Mouse (Mus musculus): Measurements from ENCODE around the gene Fbxl19. TPM values are rescaled to one million over a fixed set of nuclear protein-coding genes. Genes with fewer than 3 reads are reported as not detected.
A peak's percentile ranks its signal among the peaks of the same experiment; 100 is the strongest.
"Not testable (repeated sequence)": the region's sequence is repeated elsewhere in the genome, so short reads cannot be mapped to it uniquely, and the experiment has no call there.

Gene Fbxl19
- polyA plus RNA-seq, 1 experiment from 2014 or later = 6.2 TPM

DNA sequence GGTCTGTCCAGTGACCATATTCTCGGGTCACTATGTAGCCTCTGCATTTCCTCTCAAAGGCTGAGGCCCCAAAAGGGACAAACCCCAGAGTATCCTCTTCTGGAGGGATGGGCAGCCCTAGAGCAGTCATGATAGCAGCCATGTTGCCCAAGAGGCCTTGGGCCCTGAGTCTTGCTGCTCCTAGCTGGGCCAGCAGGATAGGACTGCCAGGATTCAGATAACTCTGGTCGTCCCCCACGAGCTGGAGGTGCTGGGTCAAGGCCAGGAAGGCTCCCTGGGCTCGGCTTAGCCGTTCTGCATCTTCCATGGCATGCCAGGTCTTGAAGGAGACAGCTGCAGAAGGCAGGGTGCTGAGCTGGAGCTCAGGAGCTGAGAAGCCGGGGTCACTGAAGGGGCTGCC, 25.1 kb upstream of the Fbxl19 start:
- 91% methylated on average over 6 of the region's 6 CpGs for WGBS
- H3K27me3 ChIP-seq (ENCODE audit: control insufficient read depth, insufficient read depth, low read length) = no peaks in the 10 kb centered on the region
- ATAC-seq (ENCODE audit: low FRiP score, low TSS enrichment) = no peak

GRCm38 (mm10) chr7:127725490-127725889, 18.9 kb upstream of the Fbxl19 start:
- Histone ChIP-seq H3K27ac (ENCODE audit: low read depth, low read length) (no peak overlapping the region), H3K27me3 (ENCODE audit: control insufficient read depth, insufficient read depth, low read length) (no peaks in the 10 kb centered on the region), H3K4me1 (ENCODE audit: control insufficient read depth, insufficient read depth, low read length) (no peaks in the 10 kb centered on the region), H3K4me2 (replicated peaks; ENCODE audit: low read depth, low read length) (no peak overlapping the region), H3K9me3 (ENCODE audit: control insufficient read depth, low read length) (no peaks in the 10 kb centered on the region), H3K9ac (ENCODE audit: low read depth, low read length) (no peak overlapping the region), H3K36me3 (ENCODE audit: control insufficient read depth, insufficient read depth, low read length) (no peaks in the 10 kb centered on the region), H3K4me3 (ENCODE audit: low read length) (no peak overlapping the region)
- WGBS = 50% methylated on average over 2 of the region's 2 CpGs
- ATAC-seq (ENCODE audit: low FRiP score, low TSS enrichment) = no peak

More for the DNA sequence above, 25.1 kb upstream of the Fbxl19 start:
- Histone ChIP-seq H3K4me2 (replicated peaks; ENCODE audit: low read depth, low read length) (no peak overlapping the region), H3K4me3 (ENCODE audit: low read length) (no peak overlapping the region), H3K9me3 (ENCODE audit: control insufficient read depth, low read length) (no peaks in the 10 kb centered on the region), H3K9ac (ENCODE audit: low read depth, low read length) (no peak overlapping the region), H3K4me1 (ENCODE audit: control insufficient read depth, insufficient read depth, low read length) (peaks cover 4% of the 10 kb centered on the region; the same call in 1 of the 2 replicates), H3K36me3 (ENCODE audit: control insufficient read depth, insufficient read depth, low read length) (no peaks in the 10 kb centered on the region), H3K27ac (ENCODE audit: low read depth, low read length) (no peak overlapping the region)

- Histone ChIP-seq H3K27me3 (ENCODE audit: control insufficient read depth, insufficient read depth, low read length) (no peaks in the 10 kb centered on the region), H3K36me3 (ENCODE audit: control insufficient read depth, insufficient read depth, low read length) (no peaks in the 10 kb centered on the region), H3K9ac (ENCODE audit: low read depth, low read length) (no peak overlapping the region), H3K4me1 (ENCODE audit: control insufficient read depth, insufficient read depth, low read length) (no peaks in the 10 kb centered on the region), H3K4me3 (ENCODE audit: low read length) (no peak overlapping the region), H3K9me3 (ENCODE audit: control insufficient read depth, low read length) (no peaks in the 10 kb centered on the region), H3K4me2 (replicated peaks; ENCODE audit: low read depth, low read length) (no peak overlapping the region), H3K27ac (ENCODE audit: low read depth, low read length) (no peak overlapping the region)
- WGBS = 59% methylated on average over 6 of the region's 6 CpGs
- ATAC-seq (ENCODE audit: low FRiP score, low TSS enrichment) = no peak
Measured at GRCm38 (mm10) chr7:127725924-127726323, 18.4 kb upstream of the Fbxl19 start.

DNA sequence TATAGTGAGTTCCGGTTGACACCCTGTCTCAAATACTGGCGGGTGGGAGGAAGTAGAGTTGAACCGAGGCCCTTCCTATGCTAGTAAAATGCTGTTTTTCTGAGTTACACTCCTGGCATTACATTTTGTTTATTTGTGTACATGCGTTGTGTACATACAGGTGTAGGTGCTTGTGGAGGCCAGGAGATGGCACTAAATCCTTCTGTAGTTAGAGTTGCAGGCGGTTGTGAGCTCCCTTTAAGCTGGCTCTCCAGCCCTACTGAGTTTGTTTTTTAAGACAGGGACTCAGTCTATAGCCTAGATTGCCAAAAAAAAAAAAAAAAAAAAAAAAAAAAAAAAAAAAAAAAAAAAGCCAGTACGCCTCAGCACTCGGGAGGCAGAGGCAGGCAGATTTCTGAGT, 16.4 kb upstream of the Fbxl19 start:
- H3K27me3 ChIP-seq (ENCODE audit: control insufficient read depth, insufficient read depth, low read length) = no peaks in the 10 kb centered on the region
- H3K4me1 ChIP-seq (ENCODE audit: control insufficient read depth, insufficient read depth, low read length) = no peaks in the 10 kb centered on the region
- H3K36me3 ChIP-seq (ENCODE audit: control insufficient read depth, insufficient read depth, low read length) = no peaks in the 10 kb centered on the region
- 86% methylated on average over 7 of the region's 7 CpGs for WGBS
- no peak overlapping the region for H3K4me2 ChIP-seq (replicated peaks; ENCODE audit: low read depth, low read length)
- ATAC-seq (ENCODE audit: low FRiP score, low TSS enrichment) = no peak
- no peak overlapping the region for H3K27ac ChIP-seq (ENCODE audit: low read depth, low read length)
- H3K9me3 ChIP-seq (ENCODE audit: control insufficient read depth, low read length) = no peaks in the 10 kb centered on the region
- H3K9ac ChIP-seq (ENCODE audit: low read depth, low read length) = no peak overlapping the region
- no peak overlapping the region for H3K4me3 ChIP-seq (ENCODE audit: low read length)

GRCm38 (mm10) chr7:127730170-127730569, 14.2 kb upstream of the Fbxl19 start:
- 65% methylated on average over 4 of the region's 4 CpGs for WGBS
- ATAC-seq (ENCODE audit: low FRiP score, low TSS enrichment) = no peak

DNA sequence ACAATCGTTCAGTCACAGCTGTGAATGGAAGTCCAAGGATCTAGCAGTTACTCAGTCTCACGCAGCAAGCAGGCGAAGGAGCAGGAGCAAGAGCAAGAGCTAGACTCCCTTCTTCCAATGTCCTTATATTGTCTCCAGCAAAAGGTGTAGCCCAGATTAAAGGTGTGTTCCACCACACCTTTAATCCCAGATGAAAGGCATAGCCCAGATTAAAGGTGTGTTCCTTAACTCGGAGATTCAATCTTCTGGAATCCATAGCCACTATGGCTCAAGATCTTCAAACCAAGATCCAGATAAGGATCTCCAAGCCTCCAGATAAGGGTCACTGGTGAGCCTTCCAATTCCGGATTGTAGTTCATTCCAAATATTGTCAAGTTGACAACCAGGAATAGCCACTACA, 12.3 kb upstream of the Fbxl19 start, which contains the start of gene Ctf2:
Ctf2 (minus strand) TSS at position 101 of the 400 bp plus-strand sequence.
- not testable (repeated sequence) for H3K27me3 ChIP-seq (ENCODE audit: control insufficient read depth, insufficient read depth, low read length); H3K4me3 ChIP-seq (ENCODE audit: low read length); H3K9ac ChIP-seq (ENCODE audit: low read depth, low read length); H3K27ac ChIP-seq (ENCODE audit: low read depth, low read length); ATAC-seq (ENCODE audit: low FRiP score, low TSS enrichment); H3K4me1 ChIP-seq (ENCODE audit: control insufficient read depth, insufficient read depth, low read length); H3K36me3 ChIP-seq (ENCODE audit: control insufficient read depth, insufficient read depth, low read length); H3K4me2 ChIP-seq (replicated peaks; ENCODE audit: low read depth, low read length); H3K9me3 ChIP-seq (ENCODE audit: control insufficient read depth, low read length)
- no CpG with 5 or more reads among the region's 5 CpGs for WGBS

More at GRCm38 (mm10) chr7:127730170-127730569, 14.2 kb upstream of the Fbxl19 start:
- Histone ChIP-seq H3K4me3 (ENCODE audit: low read length) (no peak overlapping the region), H3K36me3 (ENCODE audit: control insufficient read depth, insufficient read depth, low read length) (no peaks in the 10 kb centered on the region), H3K4me1 (ENCODE audit: control insufficient read depth, insufficient read depth, low read length) (no peaks in the 10 kb centered on the region), H3K4me2 (replicated peaks; ENCODE audit: low read depth, low read length) (no peak overlapping the region), H3K9me3 (ENCODE audit: control insufficient read depth, low read length) (no peaks in the 10 kb centered on the region), H3K27ac (ENCODE audit: low read depth, low read length) (no peak overlapping the region), H3K27me3 (ENCODE audit: control insufficient read depth, insufficient read depth, low read length) (no peaks in the 10 kb centered on the region), H3K9ac (ENCODE audit: low read depth, low read length) (no peak overlapping the region)

- H3K27ac ChIP-seq (ENCODE audit: low read depth, low read length) = peak overlapping the region; percentile 97
- H3K4me3 ChIP-seq (ENCODE audit: low read length) = peak overlapping the region; percentile 91
- WGBS = 0% methylated on average over 19 of the region's 19 CpGs
- H3K9me3 ChIP-seq (ENCODE audit: control insufficient read depth, low read length) = no peaks in the 10 kb centered on the region
- H3K4me2 ChIP-seq (replicated peaks; ENCODE audit: low read depth, low read length) = peak overlapping the region; percentile 73
- ATAC-seq (ENCODE audit: low FRiP score, low TSS enrichment) = peak; percentile 80
- peaks cover 8% of the 10 kb centered on the region for H3K4me1 ChIP-seq (ENCODE audit: control insufficient read depth, insufficient read depth, low read length)
- peak overlapping the region; percentile 92 for H3K9ac ChIP-seq (ENCODE audit: low read depth, low read length)
- H3K36me3 ChIP-seq (ENCODE audit: control insufficient read depth, insufficient read depth, low read length) = peaks cover 23% of the 10 kb centered on the region
- no peaks in the 10 kb centered on the region for H3K27me3 ChIP-seq (ENCODE audit: control insufficient read depth, insufficient read depth, low read length)
Measured at GRCm38 (mm10) chr7:127745251-127745651, 908 bp downstream of the Fbxl19 start.

GRCm38 (mm10) chr7:127745652-127746493, 1.5 kb downstream of the Fbxl19 start:
- H3K36me3 ChIP-seq (ENCODE audit: control insufficient read depth, insufficient read depth, low read length) = peaks cover 30% of the 10 kb centered on the region
- WGBS = under 1% methylated on average over 36 of the region's 39 CpGs
- peak; percentile 87 for ATAC-seq (ENCODE audit: low FRiP score, low TSS enrichment)
- H3K27me3 ChIP-seq (ENCODE audit: control insufficient read depth, insufficient read depth, low read length) = no peaks in the 10 kb centered on the region
- peak overlapping the region; percentile 97 for H3K27ac ChIP-seq (ENCODE audit: low read depth, low read length)
- peak overlapping the region; percentile 91 for H3K4me3 ChIP-seq (ENCODE audit: low read length)
- H3K9ac ChIP-seq (ENCODE audit: low read depth, low read length) = peak overlapping the region; percentile 92
- H3K4me2 ChIP-seq (replicated peaks; ENCODE audit: low read depth, low read length) = peak overlapping the region; percentile 73
- H3K4me1 ChIP-seq (ENCODE audit: control insufficient read depth, insufficient read depth, low read length) = peaks cover 8% of the 10 kb centered on the region
- no peaks in the 10 kb centered on the region for H3K9me3 ChIP-seq (ENCODE audit: control insufficient read depth, low read length)
